Mouse (Mus musculus): ENCODE results near the gene Polr3e. TPM values are rescaled to one million over a fixed set of nuclear protein-coding genes. Genes with fewer than 3 reads are reported as not detected.
"Not testable (repeated sequence)": the region's sequence is repeated elsewhere in the genome, so short reads cannot be mapped to it uniquely, and the experiment has no call there.

Gene Polr3e
- total and polyA plus RNA-seq, 3 experiments: 39.1 to 50.1 TPM; not detected in 1

DNA sequence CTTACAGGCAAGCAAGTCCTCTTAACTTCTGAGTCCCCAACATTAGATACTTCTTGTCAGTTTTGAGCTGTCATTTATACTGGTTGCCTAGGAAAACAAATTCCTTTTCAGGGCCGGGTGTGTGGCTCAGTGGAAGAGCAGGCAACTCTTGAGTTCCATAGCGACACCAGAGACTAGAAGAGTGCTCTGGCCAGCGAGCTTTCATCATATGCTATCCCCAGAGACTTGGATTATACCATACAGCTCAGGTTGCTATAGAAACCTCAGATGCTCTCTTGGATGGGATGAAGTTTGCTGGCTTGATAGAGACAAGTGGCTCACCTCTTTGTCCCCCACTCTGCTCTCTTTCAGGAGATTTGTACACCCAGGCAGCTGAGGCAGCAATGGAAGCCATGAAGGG lies 14.6 kb upstream of the Polr3e start:
- no peak overlapping the region for H3K9ac ChIP-seq (ENCODE audit: control insufficient read depth, low read depth, low read length, poor library complexity, severe bottlenecking)
- H3K27ac ChIP-seq (ENCODE audit: control insufficient read depth, low read depth, low read length): no peak overlapping the region
- no peaks in the 10 kb centered on the region for H3K79me2 ChIP-seq (ENCODE audit: control insufficient read depth, insufficient read depth, low read length, poor library complexity)
- no peak for DNase-seq (ENCODE audit: low read depth, low spot score)
- H3K4me3 ChIP-seq (ENCODE audit: control insufficient read depth in 1 of 2, insufficient read depth in 1 of 2, low read depth in 2 of 2, low read length in 2 of 2): no peak overlapping the region
- H3K36me3 ChIP-seq (ENCODE audit: control insufficient read depth in 1 of 2, insufficient read depth in 2 of 2, low read length in 2 of 2): peaks cover 0 to 5% of the 10 kb centered on the region in 2 experiments; a peak in 2 of 4 replicates
- TF ChIP-seq ZNF384 (IDR thresholded peaks at IDR 0.05; ENCODE audit: low read depth, low read length) (no peak), UBTF (IDR thresholded peaks at IDR 0.05; ENCODE audit: borderline replicate concordance, insufficient read depth, low read depth, low read length) (no peak), GATA1 (IDR thresholded peaks at IDR 0.05; ENCODE audit: low read depth, low read length) (no peak), USF1 (IDR thresholded peaks at IDR 0.05; ENCODE audit: low read depth, low read length) (no peak)
- H3K27me3 ChIP-seq (ENCODE audit: control insufficient read depth in 1 of 2, insufficient read depth in 2 of 2, low read length in 2 of 2): no peaks in the 10 kb centered on the region
- no peaks in the 10 kb centered on the region for H3K4me1 ChIP-seq (ENCODE audit: control insufficient read depth in 1 of 2, insufficient read depth in 2 of 2, low read length in 2 of 2)
- H3K9me3 ChIP-seq (replicated peaks; ENCODE audit: insufficient read depth, low read length): no peaks in the 10 kb centered on the region

DNA sequence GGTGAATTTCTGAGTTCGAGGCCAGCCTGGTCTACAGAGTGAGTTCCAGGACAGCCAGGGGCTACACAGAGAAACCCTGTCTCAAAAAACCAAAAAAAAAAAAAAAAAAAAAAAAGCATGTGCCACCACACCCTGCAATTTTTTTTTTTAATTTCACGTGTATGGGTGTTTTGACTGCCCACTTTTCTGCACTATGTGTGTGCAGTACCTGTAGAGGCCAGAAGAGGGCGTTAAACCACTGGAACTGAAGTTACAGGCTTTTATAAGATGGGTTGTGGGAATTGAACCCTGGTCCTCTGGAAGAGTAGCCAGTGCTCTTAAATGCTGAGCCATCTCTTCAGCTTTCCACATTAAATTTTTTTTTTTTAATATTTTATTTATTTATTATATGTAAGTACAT lies 7.4 kb upstream of the Polr3e start:
- not testable (repeated sequence) for H3K4me1 ChIP-seq (ENCODE audit: control insufficient read depth in 1 of 2, insufficient read depth in 2 of 2, low read length in 2 of 2); H3K27me3 ChIP-seq (ENCODE audit: control insufficient read depth in 1 of 2, insufficient read depth in 2 of 2, low read length in 2 of 2); H3K9ac ChIP-seq (ENCODE audit: control insufficient read depth, low read depth, low read length, poor library complexity, severe bottlenecking); H3K79me2 ChIP-seq (ENCODE audit: control insufficient read depth, insufficient read depth, low read length, poor library complexity); H3K4me3 ChIP-seq (ENCODE audit: control insufficient read depth in 1 of 2, insufficient read depth in 1 of 2, low read depth in 2 of 2, low read length in 2 of 2); H3K27ac ChIP-seq (ENCODE audit: control insufficient read depth, low read depth, low read length); H3K9me3 ChIP-seq (replicated peaks; ENCODE audit: insufficient read depth, low read length); H3K36me3 ChIP-seq (ENCODE audit: control insufficient read depth in 1 of 2, insufficient read depth in 2 of 2, low read length in 2 of 2)
- DNase-seq (ENCODE audit: low read depth, low spot score): peak; percentile 48
- peak; percentile 18 to 44 (median 29); a peak in 4 of 6 replicates for TF ChIP-seq CTCF (IDR thresholded peaks at IDR 0.05 in 2 of 3, conservative IDR thresholded peaks at IDR 0.05 in 1 of 3; ENCODE audit: control insufficient read depth in 1 of 3, insufficient read depth in 1 of 3, low read depth in 2 of 3, low read length in 3 of 3, poor library complexity in 1 of 3, severe bottlenecking in 1 of 3)

- not testable (repeated sequence) for H3K79me2 ChIP-seq (ENCODE audit: control insufficient read depth, insufficient read depth, low read length, poor library complexity)
Observed at GRCm38 (mm10) chr7:120911268-120911667, 6.3 kb upstream of the Polr3e start.

GRCm38 (mm10) chr7:120913332-120913731 lies 4.2 kb upstream of the Polr3e start:
- DNase-seq (ENCODE audit: low read depth, low spot score): peak; percentile 71
- TF ChIP-seq SIN3A (IDR thresholded peaks at IDR 0.05; ENCODE audit: low read length): peak; percentile 70; the same call in 1 of the 2 replicates
- TF ChIP-seq POLR2A (IDR thresholded peaks at IDR 0.05; ENCODE audit: control insufficient read depth in 1 of 2, insufficient read depth in 1 of 2, low read depth in 1 of 2, low read length in 2 of 2, poor library complexity in 1 of 2): no peak
- TF ChIP-seq CTCF (IDR thresholded peaks at IDR 0.05 in 2 of 3, conservative IDR thresholded peaks at IDR 0.05 in 1 of 3; ENCODE audit: control insufficient read depth in 1 of 3, insufficient read depth in 1 of 3, low read depth in 2 of 3, low read length in 3 of 3, poor library complexity in 1 of 3, severe bottlenecking in 1 of 3): peak in 2 of 3 experiments; percentile 30 to 86; a peak in 5 of 6 replicates
- no peak for TF ChIP-seq MYB (IDR thresholded peaks at IDR 0.05; ENCODE audit: low read depth, low read length)
- TF ChIP-seq BHLHE40 (IDR thresholded peaks at IDR 0.05; ENCODE audit: borderline replicate concordance, low read depth, low read length): no peak
- TF ChIP-seq MYC (IDR thresholded peaks at IDR 0.05; ENCODE audit: low read depth, low read length): no peak
- TF ChIP-seq UBTF (IDR thresholded peaks at IDR 0.05; ENCODE audit: borderline replicate concordance, insufficient read depth, low read depth, low read length): no peak
- no peak for TF ChIP-seq CHD1 (IDR thresholded peaks at IDR 0.05; ENCODE audit: low read depth, low read length)
- TF ChIP-seq ELF1 (IDR thresholded peaks at IDR 0.05; ENCODE audit: low read depth, low read length): 0 out of 2 replicates have a peak, but pooled peaks have one; percentile 16
- no peak for TF ChIP-seq MEF2A (IDR thresholded peaks at IDR 0.05; ENCODE audit: extremely low read depth, insufficient replicate concordance, low read depth, low read length, poor library complexity, severe bottlenecking)
- TF ChIP-seq EP300 (IDR thresholded peaks at IDR 0.05; ENCODE audit: low read depth in 1 of 2, low read length in 2 of 2): no peak
- peak; percentile 94 for TF ChIP-seq ZC3H11A (IDR thresholded peaks at IDR 0.05; ENCODE audit: low read depth, low read length)
- TF ChIP-seq GABPA (IDR thresholded peaks at IDR 0.05; ENCODE audit: low read depth, low read length): no peak
- no peak for TF ChIP-seq POLR2AphosphoS5 (IDR thresholded peaks at IDR 0.05; ENCODE audit: borderline replicate concordance, low read depth, low read length)
- no peak for TF ChIP-seq NRF1 (IDR thresholded peaks at IDR 0.05; ENCODE audit: insufficient read depth, low read depth, low read length, poor library complexity, severe bottlenecking)

More at GRCm38 (mm10) chr7:120911268-120911667, 6.3 kb upstream of the Polr3e start:
- not testable (repeated sequence) for H3K9me3 ChIP-seq (replicated peaks; ENCODE audit: insufficient read depth, low read length); H3K27me3 ChIP-seq (ENCODE audit: control insufficient read depth in 1 of 2, insufficient read depth in 2 of 2, low read length in 2 of 2); H3K36me3 ChIP-seq (ENCODE audit: control insufficient read depth in 1 of 2, insufficient read depth in 2 of 2, low read length in 2 of 2); H3K4me3 ChIP-seq (ENCODE audit: control insufficient read depth in 1 of 2, insufficient read depth in 1 of 2, low read depth in 2 of 2, low read length in 2 of 2); H3K4me1 ChIP-seq (ENCODE audit: control insufficient read depth in 1 of 2, insufficient read depth in 2 of 2, low read length in 2 of 2); H3K9ac ChIP-seq (ENCODE audit: control insufficient read depth, low read depth, low read length, poor library complexity, severe bottlenecking); H3K27ac ChIP-seq (ENCODE audit: control insufficient read depth, low read depth, low read length)
- TF ChIP-seq TBP (IDR thresholded peaks at IDR 0.05; ENCODE audit: low read depth, low read length): peak; percentile 88
- peak; percentile 19 for DNase-seq (ENCODE audit: low read depth, low spot score)

More at GRCm38 (mm10) chr7:120913332-120913731, 4.2 kb upstream of the Polr3e start:
- Histone ChIP-seq H3K36me3 (ENCODE audit: control insufficient read depth in 1 of 2, insufficient read depth in 2 of 2, low read length in 2 of 2) (peaks cover 0 to 3% of the 10 kb centered on the region in 2 experiments; a peak in 1 of 4 replicates), H3K4me3 (ENCODE audit: control insufficient read depth in 1 of 2, insufficient read depth in 1 of 2, low read depth in 2 of 2, low read length in 2 of 2) (no peak overlapping the region), H3K27me3 (ENCODE audit: control insufficient read depth in 1 of 2, insufficient read depth in 2 of 2, low read length in 2 of 2) (no peaks in the 10 kb centered on the region), H3K79me2 (ENCODE audit: control insufficient read depth, insufficient read depth, low read length, poor library complexity) (peaks cover 7% of the 10 kb centered on the region), H3K9me3 (replicated peaks; ENCODE audit: insufficient read depth, low read length) (no peaks in the 10 kb centered on the region), H3K27ac (ENCODE audit: control insufficient read depth, low read depth, low read length) (no peak overlapping the region), H3K4me1 (ENCODE audit: control insufficient read depth in 1 of 2, insufficient read depth in 2 of 2, low read length in 2 of 2) (peaks cover 0 to 2% of the 10 kb centered on the region in 2 experiments; a peak in 1 of 4 replicates), H3K9ac (ENCODE audit: control insufficient read depth, low read depth, low read length, poor library complexity, severe bottlenecking) (no peak overlapping the region)

Measured in MEL (cell line).